Mouse (Mus musculus) C2C12 (cell line): ENCODE measurements around the gene Npc1l1.

Source experiments
- CTCF ChIP-seq: IDR thresholded peaks from one replicate; pipeline ENCODE4 v1.5.1; 2011; ENCODE audit not compliant: control insufficient read depth, insufficient read depth, insufficient read length
- FOSL1 ChIP-seq: IDR thresholded peaks from one replicate; pipeline ENCODE4 v1.8.0; 2011; ENCODE audit warnings: mild to moderate bottlenecking, low read length; ENCODE audit not compliant: poor library complexity, insufficient read depth, severe bottlenecking
- MAX ChIP-seq: IDR thresholded peaks from one replicate; pipeline ENCODE4 v1.6.1; 2011; ENCODE audit warnings: mild to moderate bottlenecking, control low read depth
- MYOD1 ChIP-seq: IDR thresholded peaks from one replicate; pipeline ENCODE4 v1.6.1; 2011; ENCODE audit warnings: low read depth; ENCODE audit not compliant: control insufficient read depth, insufficient read length
- MYOG ChIP-seq: IDR thresholded peaks from one replicate; pipeline ENCODE4 v1.6.1; 2011; ENCODE audit not compliant: control insufficient read depth, insufficient read length; ENCODE audit errors: extremely low read depth
- USF1 ChIP-seq: IDR thresholded peaks from one replicate; pipeline ENCODE4 v1.6.1; 2011; ENCODE audit warnings: low read depth, mild to moderate bottlenecking, control low read depth, moderate library complexity

DNA sequence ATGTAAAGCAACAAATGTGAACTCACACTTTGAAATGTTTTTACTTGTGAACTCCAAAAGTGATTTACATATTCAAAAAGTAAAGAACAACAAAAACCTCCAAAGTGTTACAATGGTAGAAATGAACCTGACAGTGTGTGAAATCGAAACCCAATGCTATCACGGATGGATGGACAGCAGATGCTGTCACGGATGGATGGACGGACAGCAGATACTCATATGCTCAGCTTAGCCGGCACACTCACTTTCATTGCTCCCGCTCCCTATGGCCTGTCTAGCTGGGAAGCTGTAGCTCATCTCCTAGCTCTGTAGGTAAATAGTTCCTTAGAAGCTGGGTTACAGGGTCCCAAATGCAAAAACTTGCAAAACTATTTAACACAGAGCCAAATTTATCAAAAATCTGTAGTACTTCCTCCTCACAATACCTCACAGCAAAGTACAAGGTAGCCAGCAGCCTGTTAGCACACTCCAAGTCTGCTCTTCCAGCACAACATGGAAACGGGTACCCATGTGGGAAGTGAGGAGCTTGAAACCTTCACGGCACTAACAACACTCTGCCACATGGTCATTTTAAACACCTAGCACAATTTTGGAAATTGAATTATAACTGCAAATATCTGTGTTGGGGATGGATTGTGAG is 52.0 kb downstream of the Npc1l1 start:
- TF ChIP-seq CTCF (no peak), MYOG (no peak), MAX (no peak), MYOD1 (no peak), USF1 (no peak), FOSL1 (no peak)
